Mouse (Mus musculus): ENCODE data around the gene Chrnd.

Chrnd gene

GRCm38 (mm10) chr1:87184751-87185139, 5.7 kb upstream of the Chrnd start:
- peak; percentile 54 for DNase-seq (ENCODE audit: low read depth)

- no peak for DNase-seq (ENCODE audit: low read depth)
Measured at GRCm38 (mm10) chr1:87185526-87185925, 4.9 kb upstream of the Chrnd start.

GRCm38 (mm10) chr1:87186261-87187036, 4.0 kb upstream of the Chrnd start:
- no peak for DNase-seq (ENCODE audit: low read depth)

- peak; percentile 36 for DNase-seq (ENCODE audit: low read depth)
Measured at GRCm38 (mm10) chr1:87187037-87187355, 3.4 kb upstream of the Chrnd start.

GRCm38 (mm10) chr1:87197296-87197695, 6.9 kb downstream of the Chrnd start:
- no peak for DNase-seq (ENCODE audit: low read depth)

- DNase-seq (ENCODE audit: low read depth) = no peak
Measured at GRCm38 (mm10) chr1:87198119-87199065, 8.0 kb downstream of the Chrnd start.

- no peak for DNase-seq (ENCODE audit: low read depth)
Measured at GRCm38 (mm10) chr1:87200811-87201210, 10.4 kb downstream of the Chrnd start.

GRCm38 (mm10) chr1:87201848-87202247, 11.4 kb downstream of the Chrnd start:
- DNase-seq (ENCODE audit: low read depth) = no peak

GRCm38 (mm10) chr1:87203779-87204178, 13.4 kb downstream of the Chrnd start:
- no peak for DNase-seq (ENCODE audit: low read depth)

GRCm38 (mm10) chr1:87204465-87204864, 14.1 kb downstream of the Chrnd start, which contains the start of gene Chrng:
Gene Chrng, plus strand, starts transcription at chr1:87204657.
- no peak for DNase-seq (ENCODE audit: low read depth)

- DNase-seq (ENCODE audit: low read depth) = no peak
Measured at GRCm38 (mm10) chr1:87205038-87205437, 14.6 kb downstream of the Chrnd start.

GRCm38 (mm10) chr1:87205502-87205901, 15.1 kb downstream of the Chrnd start:
- DNase-seq (ENCODE audit: low read depth) = no peak

- no peak for DNase-seq (ENCODE audit: low read depth)
Measured at GRCm38 (mm10) chr1:87206339-87206738, 15.9 kb downstream of the Chrnd start.

GRCm38 (mm10) chr1:87211431-87211830, 21.0 kb downstream of the Chrnd start:
- no peak for DNase-seq (ENCODE audit: low read depth)

GRCm38 (mm10) chr1:87213735-87214704, 23.6 kb downstream of the Chrnd start, which contains the start of gene Eif4e2:
Gene Eif4e2, plus strand, starts transcription at chr1:87213914.
- DNase-seq (ENCODE audit: low read depth) = peak; percentile 87

GRCm38 (mm10) chr1:87214748-87215147, 24.3 kb downstream of the Chrnd start:
- DNase-seq (ENCODE audit: low read depth) = no peak

- no peak for DNase-seq (ENCODE audit: low read depth)
Measured at GRCm38 (mm10) chr1:87217938-87218337, 27.5 kb downstream of the Chrnd start.

- DNase-seq (ENCODE audit: low read depth) = no peak
Measured at GRCm38 (mm10) chr1:87225739-87226138, 35.3 kb downstream of the Chrnd start.

- no peak for DNase-seq (ENCODE audit: low read depth)
Measured at GRCm38 (mm10) chr1:87226409-87227159, 36.2 kb downstream of the Chrnd start.

- DNase-seq (ENCODE audit: low read depth) = no peak
Measured at GRCm38 (mm10) chr1:87227160-87227550, 36.7 kb downstream of the Chrnd start.

GRCm38 (mm10) chr1:87230606-87231005, 40.2 kb downstream of the Chrnd start:
- no peak for DNase-seq (ENCODE audit: low read depth)
